Mouse (Mus musculus) myocyte (in vitro differentiated cells): ENCODE measurements around the gene Rsph9. TPM values are rescaled to one million over a fixed set of nuclear protein-coding genes. Genes with fewer than 3 reads are reported as not detected.

Source experiments
- H3K27me3 ChIP-seq: one replicate; pipeline ENCODE4 v1.6.1; 2011; ENCODE audit not compliant: control insufficient read depth, insufficient read depth, insufficient read length
- H3K36me3 ChIP-seq: one replicate; pipeline ENCODE4 v1.6.1; 2011; ENCODE audit not compliant: control insufficient read depth, insufficient read depth
- H3K4me2 ChIP-seq: one replicate; pipeline ENCODE4 v1.6.1; 2011; ENCODE audit warnings: low read depth, control low read depth
- H3K4me3 ChIP-seq: one replicate; pipeline ENCODE4 v1.5.1; 2011; ENCODE audit warnings: mild to moderate bottlenecking, control low read depth, moderate library complexity
- H3K79me2 ChIP-seq: one replicate; pipeline ENCODE4 v1.6.1; 2011; ENCODE audit not compliant: control insufficient read depth, insufficient read depth
- H3ac ChIP-seq: one replicate; pipeline ENCODE4 v1.6.1; 2011; ENCODE audit not compliant: control insufficient read depth, insufficient read length
- CEBPB ChIP-seq: IDR thresholded peaks from 2 replicates; pipeline ENCODE4 v1.6.1; 2011; ENCODE audit warnings: mild to moderate bottlenecking, moderate library complexity; ENCODE audit not compliant: poor library complexity, insufficient read depth, severe bottlenecking
- E2F4 ChIP-seq: IDR thresholded peaks from one replicate; pipeline ENCODE4 v1.6.1; 2011; ENCODE audit warnings: mild to moderate bottlenecking, control low read depth, moderate library complexity; ENCODE audit not compliant: insufficient read depth
- MAX ChIP-seq: IDR thresholded peaks from one replicate; pipeline ENCODE4 v1.6.1; 2011; ENCODE audit warnings: low read depth, mild to moderate bottlenecking, control low read depth
- MYOD1 ChIP-seq, 3 experiments: IDR thresholded peaks; one replicate each; pipeline ENCODE4 v1.6.1; 2011; ENCODE audit warnings: control low read depth in 2 of 3, low read depth in 2 of 3, mild to moderate bottlenecking in 2 of 3, moderate library complexity in 1 of 3; ENCODE audit not compliant: insufficient read length in 2 of 3, control insufficient read depth in 1 of 3
- MYOG ChIP-seq, 3 experiments: IDR thresholded peaks; one replicate each; pipeline ENCODE4 v1.6.1; 2011; ENCODE audit warnings: control low read depth in 2 of 3, low read depth in 2 of 3, mild to moderate bottlenecking in 2 of 3; ENCODE audit not compliant: insufficient read length in 2 of 3, control insufficient read depth in 1 of 3, insufficient read depth in 1 of 3
- POLR2A ChIP-seq: IDR thresholded peaks from one replicate; pipeline ENCODE4 v1.6.1; 2011; ENCODE audit warnings: low read depth, mild to moderate bottlenecking, control low read depth, moderate library complexity; ENCODE audit not compliant: insufficient read length
- POLR2AphosphoS2 ChIP-seq: IDR thresholded peaks from one replicate; pipeline ENCODE4 v1.6.1; 2011; ENCODE audit warnings: low read depth, control low read depth; ENCODE audit not compliant: insufficient read length
- REST ChIP-seq: IDR thresholded peaks from one replicate; pipeline ENCODE4 v1.6.1; 2011; ENCODE audit warnings: mild to moderate bottlenecking, control low read depth, moderate library complexity; ENCODE audit not compliant: insufficient read depth, insufficient read length
- SRF ChIP-seq: IDR thresholded peaks from one replicate; pipeline ENCODE4 v1.6.1; 2011; ENCODE audit warnings: low read depth; ENCODE audit not compliant: control insufficient read depth, insufficient read length
- TCF12 ChIP-seq: IDR thresholded peaks from one replicate; pipeline ENCODE4 v1.6.1; 2011; ENCODE audit warnings: mild to moderate bottlenecking, control low read depth; ENCODE audit not compliant: poor library complexity, insufficient read depth, severe bottlenecking
- TCF3 ChIP-seq: IDR thresholded peaks from one replicate; pipeline ENCODE4 v1.6.1; 2011; ENCODE audit warnings: low read depth, control low read depth; ENCODE audit not compliant: insufficient read length
- USF1 ChIP-seq: IDR thresholded peaks from one replicate; pipeline ENCODE4 v1.6.1; 2011; ENCODE audit warnings: low read depth, mild to moderate bottlenecking, control low read depth, moderate library complexity
- polyA plus RNA-seq: library from polyadenylated mRNA; unstranded; fragments of >200 nt; fragmentation: generic; extraction: Trizol; gene quantifications from one replicate; pipeline ENCODE4 v1.2.1, GENCODE M21; 2012; ENCODE audit warnings: missing spikeins

Gene Rsph9
- polyA plus RNA-seq, 1 experiment = 3.6 TPM

DNA sequence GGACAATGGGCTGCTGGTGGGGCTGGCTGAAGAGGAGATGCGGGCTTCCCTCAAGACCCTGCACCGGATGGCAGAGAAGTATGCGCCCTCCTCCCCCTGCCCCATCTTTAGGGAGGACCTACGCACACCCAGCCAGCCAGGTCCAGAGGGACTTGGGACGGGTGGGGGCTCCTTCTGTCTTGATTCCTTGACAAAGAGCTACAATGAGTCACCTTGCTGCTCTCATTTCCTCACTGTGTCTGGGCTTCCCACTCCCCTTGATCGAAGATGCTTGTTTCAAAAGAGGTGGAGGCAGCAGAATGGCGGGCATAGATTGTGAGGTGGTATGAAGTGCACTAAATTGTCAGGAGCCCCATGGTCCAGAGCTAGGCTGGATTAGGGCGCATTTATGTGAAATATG, 20.3 kb upstream of the Rsph9 start:
- no peak overlapping the region for H3ac ChIP-seq
- no peaks in the 10 kb centered on the region for H3K27me3 ChIP-seq
- peaks cover 53% of the 10 kb centered on the region for H3K36me3 ChIP-seq
- peaks cover 38% of the 10 kb centered on the region for H3K79me2 ChIP-seq
- TF ChIP-seq POLR2AphosphoS2 (no peak), CEBPB (no peak)
- peak overlapping the region; percentile 94 for H3K4me3 ChIP-seq
- peak overlapping the region; percentile 79 for H3K4me2 ChIP-seq

DNA sequence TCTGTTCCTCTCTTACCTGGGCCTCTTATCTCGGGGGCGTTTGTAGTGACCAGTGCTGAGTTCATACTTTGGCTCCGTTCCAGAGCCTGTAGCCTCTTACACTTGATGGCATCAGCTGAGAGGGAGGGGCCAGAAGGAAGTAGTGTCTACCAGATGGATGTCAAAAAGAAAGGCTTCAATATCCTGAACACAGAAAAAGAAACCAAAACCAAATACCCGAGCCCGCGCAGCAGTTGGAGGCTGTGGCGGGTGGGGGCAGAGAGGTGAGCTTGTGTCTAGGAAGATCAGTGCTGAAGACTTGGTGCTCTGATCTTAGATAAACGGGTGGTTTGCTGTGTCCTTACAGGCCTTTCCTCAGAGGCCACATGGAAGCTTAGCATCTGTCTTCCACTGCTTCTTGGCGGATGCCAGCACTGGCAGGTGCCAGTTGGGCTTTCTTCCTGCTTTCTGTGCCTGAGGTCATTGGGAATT, 19.0 kb upstream of the Rsph9 start:
- Histone ChIP-seq H3K36me3 (peaks cover 41% of the 10 kb centered on the region), H3K79me2 (peaks cover 38% of the 10 kb centered on the region), H3K4me3 (peak overlapping the region; percentile 94), H3K27me3 (no peaks in the 10 kb centered on the region), H3ac (no peak overlapping the region), H3K4me2 (peak overlapping the region; percentile 79)
- TF ChIP-seq TCF3 (no peak), REST (no peak), USF1 (no peak), MYOG (IDR thresholded peaks at IDR 0.05; ENCODE audit: control insufficient read depth in 1 of 3, insufficient read depth in 1 of 3, insufficient read length in 2 of 3, low read depth in 2 of 3) (peak in 1 of 3 experiments; percentile 32), CEBPB (peak; percentile 95), MYOD1 (IDR thresholded peaks at IDR 0.05; ENCODE audit: control insufficient read depth in 1 of 3, insufficient read length in 2 of 3, low read depth in 2 of 3) (peak in 1 of 3 experiments; percentile 39)

DNA sequence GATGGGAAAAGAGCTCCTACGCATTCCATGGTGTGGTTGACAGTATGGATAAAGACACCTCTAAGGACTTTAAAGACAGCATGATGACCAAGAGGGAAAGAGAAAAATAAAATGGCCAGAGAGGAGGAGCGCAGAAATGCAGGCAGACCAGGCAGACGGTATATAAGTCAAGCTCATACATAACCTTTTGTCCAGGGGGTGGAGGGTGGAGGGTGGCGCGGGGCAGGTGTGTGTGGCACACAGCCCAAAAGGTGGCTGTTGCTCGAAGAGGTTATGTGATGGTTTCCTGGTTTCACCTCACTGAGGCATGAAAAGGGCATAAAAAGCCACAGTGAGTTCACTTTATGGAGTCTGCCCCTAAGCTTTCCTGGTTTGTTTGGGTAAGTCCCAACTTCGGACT, 18.5 kb upstream of the Rsph9 start:
- peaks cover 38% of the 10 kb centered on the region for H3K79me2 ChIP-seq
- H3K4me3 ChIP-seq = peak overlapping the region; percentile 94
- H3ac ChIP-seq = no peak overlapping the region
- H3K4me2 ChIP-seq = peak overlapping the region; percentile 79
- peaks cover 40% of the 10 kb centered on the region for H3K36me3 ChIP-seq
- no peaks in the 10 kb centered on the region for H3K27me3 ChIP-seq
- no peak for TF ChIP-seq POLR2A
- TF ChIP-seq POLR2AphosphoS2 = peak; percentile 14

DNA sequence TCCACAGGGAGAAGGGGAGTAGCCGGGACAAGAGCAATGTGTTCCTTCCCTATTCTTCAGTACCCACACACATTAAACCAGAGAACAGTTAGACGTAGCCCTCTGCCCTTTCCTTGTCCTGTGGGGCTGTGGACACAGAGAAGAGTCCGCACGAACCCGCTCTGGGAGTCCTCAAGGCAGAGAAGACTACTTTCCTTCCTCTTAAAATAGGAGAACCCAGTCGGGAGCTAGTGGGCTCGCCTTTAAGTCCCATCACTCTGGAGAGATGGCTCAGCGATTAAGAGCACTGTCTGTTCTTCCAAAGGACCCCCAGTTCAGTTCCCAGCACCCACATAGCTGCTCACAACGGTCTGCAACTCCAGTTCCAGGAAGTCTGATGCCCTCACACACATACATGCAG, 17.7 kb upstream of the Rsph9 start:
- peak overlapping the region; percentile 94 for H3K4me3 ChIP-seq

DNA sequence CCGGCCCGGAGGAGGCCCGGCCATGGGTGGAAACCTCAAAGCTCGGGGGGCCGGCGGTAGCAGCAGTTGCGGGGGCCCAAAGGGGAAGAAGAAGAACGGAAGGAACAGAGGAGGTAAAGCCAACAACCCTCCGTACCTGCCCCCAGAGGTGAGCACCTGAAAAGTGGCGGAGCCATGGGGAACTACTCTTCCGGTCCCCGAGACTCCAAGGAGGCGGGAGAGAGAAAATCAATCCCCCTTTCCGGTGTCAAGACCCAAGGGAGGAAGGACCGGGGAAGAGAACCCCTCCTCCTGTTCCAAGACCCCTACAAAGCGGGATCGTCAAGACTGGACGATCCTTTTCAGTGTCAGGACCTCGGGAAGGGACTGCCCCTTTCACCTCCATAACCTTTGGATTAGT, 17.2 kb upstream of the Rsph9 start:
- Histone ChIP-seq H3K36me3 (peaks cover 27% of the 10 kb centered on the region), H3K4me3 (peak overlapping the region; percentile 94), H3K79me2 (peaks cover 38% of the 10 kb centered on the region), H3ac (peak overlapping the region; percentile 66), H3K27me3 (no peaks in the 10 kb centered on the region), H3K4me2 (peak overlapping the region; percentile 79)
- TF ChIP-seq TCF3 = no peak
- TF ChIP-seq E2F4 = no peak
- TF ChIP-seq POLR2AphosphoS2 = no peak
- no peak for TF ChIP-seq POLR2A
- no peak for TF ChIP-seq MYOG (IDR thresholded peaks at IDR 0.05; ENCODE audit: control insufficient read depth in 1 of 3, insufficient read depth in 1 of 3, insufficient read length in 2 of 3, low read depth in 2 of 3)
- TF ChIP-seq MYOD1 (IDR thresholded peaks at IDR 0.05; ENCODE audit: control insufficient read depth in 1 of 3, insufficient read length in 2 of 3, low read depth in 2 of 3) = no peak
- TF ChIP-seq CEBPB = no peak
- TF ChIP-seq TCF12 = no peak
- no peak for TF ChIP-seq REST
- no peak for TF ChIP-seq MAX
- no peak for TF ChIP-seq SRF
- TF ChIP-seq USF1 = no peak

More for the DNA sequence above, 17.7 kb upstream of the Rsph9 start:
- no peak for TF ChIP-seq POLR2AphosphoS2
- TF ChIP-seq SRF = no peak
- no peak for TF ChIP-seq MYOD1 (IDR thresholded peaks at IDR 0.05; ENCODE audit: control insufficient read depth in 1 of 3, insufficient read length in 2 of 3, low read depth in 2 of 3)
- no peak for TF ChIP-seq TCF3
- no peak for TF ChIP-seq MYOG (IDR thresholded peaks at IDR 0.05; ENCODE audit: control insufficient read depth in 1 of 3, insufficient read depth in 1 of 3, insufficient read length in 2 of 3, low read depth in 2 of 3)
- no peak for TF ChIP-seq MAX
- no peak for TF ChIP-seq USF1
- TF ChIP-seq POLR2A = no peak
- TF ChIP-seq E2F4 = no peak
- no peak for TF ChIP-seq TCF12
- TF ChIP-seq REST = no peak
- Histone ChIP-seq H3K27me3 (no peaks in the 10 kb centered on the region), H3K36me3 (peaks cover 32% of the 10 kb centered on the region), H3ac (peak overlapping the region; percentile 66), H3K4me2 (peak overlapping the region; percentile 79), H3K79me2 (peaks cover 38% of the 10 kb centered on the region)
